Mouse (Mus musculus): ENCODE measurements around the gene Poc1b. TPM values are rescaled to one million over a fixed set of nuclear protein-coding genes. Genes with fewer than 3 reads are reported as not detected.

Poc1b gene
- polyA plus RNA-seq, 1 experiment from 2014 or later = 33.5 TPM

DNA sequence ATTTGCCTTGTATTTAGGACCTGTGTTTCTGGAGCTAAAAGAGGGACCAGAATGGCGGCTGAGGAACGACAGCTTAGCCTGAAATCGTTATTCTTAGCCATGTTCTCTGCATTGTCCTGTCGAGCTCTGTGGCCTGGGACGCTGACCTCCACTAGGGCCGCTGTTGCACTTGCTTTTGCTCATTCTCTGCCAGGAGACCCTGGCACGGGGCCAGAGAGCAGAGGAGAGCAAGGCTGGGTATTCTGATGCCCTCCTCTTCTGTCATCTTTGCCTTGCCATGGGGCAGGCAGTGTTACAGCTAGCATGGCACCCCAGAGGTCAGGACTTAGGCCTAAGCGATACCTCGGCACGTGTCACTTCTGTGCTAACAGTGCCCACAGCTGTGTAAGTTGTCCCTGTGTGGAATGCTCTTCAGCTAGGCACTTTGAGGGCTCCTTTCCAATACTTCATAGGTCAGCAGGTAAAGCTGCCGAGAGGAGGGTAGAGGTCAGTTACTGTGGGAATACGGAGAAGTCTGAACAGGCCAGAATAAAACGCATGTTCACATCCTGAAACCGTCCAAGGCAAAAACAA is 23.3 kb upstream of the Poc1b start:
- no peak for TF ChIP-seq CTCF (IDR thresholded peaks at IDR 0.05; ENCODE audit: low read depth)
- Histone ChIP-seq H3K9me3 (ENCODE audit: low read depth, low read length) (no peaks in the 10 kb centered on the region), H3K27me3 (ENCODE audit: insufficient read depth, low read length) (no peaks in the 10 kb centered on the region), H3K36me3 (ENCODE audit: insufficient read depth) (no peaks in the 10 kb centered on the region), H3K4me2 (no peak overlapping the region), H3K27ac (ENCODE audit: low read depth) (no peak overlapping the region), H3K4me3 (ENCODE audit: low read depth, low read length) (no peak overlapping the region), H3K9ac (no peak overlapping the region), H3K4me1 (ENCODE audit: insufficient read depth) (no peaks in the 10 kb centered on the region)
- 78% methylated on average over 14 of the region's 14 CpGs for WGBS
- DNase-seq (no peak), ATAC-seq (ENCODE audit: insufficient read depth) (no peak)

DNA sequence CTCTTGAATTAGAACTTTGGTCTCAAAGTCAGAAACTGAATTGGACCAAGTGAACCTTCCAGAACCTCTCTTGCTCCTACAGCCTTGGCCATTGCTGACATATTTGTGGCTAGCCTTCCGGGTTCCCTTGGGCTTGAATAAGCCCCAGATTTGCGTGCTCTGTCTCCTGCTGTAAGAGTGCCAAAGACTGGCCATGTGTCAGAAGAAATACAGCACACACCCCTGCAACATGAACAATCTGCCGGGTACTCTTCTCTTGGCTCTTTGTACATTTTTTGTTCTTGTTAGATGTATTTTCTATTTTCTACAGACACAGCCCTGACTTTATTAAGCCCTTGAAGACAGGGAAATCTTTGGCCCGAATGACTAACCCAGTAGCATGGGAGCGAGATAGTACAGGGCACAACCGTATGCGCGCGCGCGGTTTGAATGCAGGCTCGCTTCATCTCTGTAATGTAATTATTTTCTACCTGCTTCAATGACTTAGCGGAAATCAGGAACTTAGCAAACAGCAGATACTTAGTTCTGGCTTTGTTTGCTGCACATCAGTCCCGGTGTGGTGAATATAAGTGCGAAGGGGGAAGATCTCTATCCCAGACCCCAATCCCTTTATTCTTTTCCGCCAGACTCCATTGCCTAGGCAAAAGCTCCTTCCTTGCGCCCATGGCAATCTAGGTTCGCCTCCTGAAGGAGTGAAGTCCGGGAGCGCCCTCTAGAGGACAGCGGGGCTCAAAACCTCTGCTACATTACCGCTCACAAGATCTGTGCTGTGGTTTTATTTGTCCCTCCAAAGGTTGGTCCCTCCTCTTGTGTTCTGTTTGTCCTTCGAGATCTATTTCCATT is 22.2 kb upstream of the Poc1b start:
- Histone ChIP-seq H3K9ac (no peak overlapping the region), H3K4me3 (ENCODE audit: low read depth, low read length) (no peak overlapping the region), H3K27me3 (ENCODE audit: insufficient read depth, low read length) (no peaks in the 10 kb centered on the region), H3K4me2 (peak overlapping the region; percentile 8; the same call in 1 of the 2 replicates), H3K9me3 (ENCODE audit: low read depth, low read length) (no peaks in the 10 kb centered on the region), H3K4me1 (ENCODE audit: insufficient read depth) (no peaks in the 10 kb centered on the region), H3K27ac (ENCODE audit: low read depth) (no peak overlapping the region), H3K36me3 (ENCODE audit: insufficient read depth) (no peaks in the 10 kb centered on the region)
- 44% methylated on average over 23 of the region's 23 CpGs for WGBS
- DNase-seq (peak; percentile 98), ATAC-seq (ENCODE audit: insufficient read depth) (peak; percentile 79; the same call in 1 of the 2 replicates)
- TF ChIP-seq CTCF (IDR thresholded peaks at IDR 0.05; ENCODE audit: low read depth) = peak; percentile 94

DNA sequence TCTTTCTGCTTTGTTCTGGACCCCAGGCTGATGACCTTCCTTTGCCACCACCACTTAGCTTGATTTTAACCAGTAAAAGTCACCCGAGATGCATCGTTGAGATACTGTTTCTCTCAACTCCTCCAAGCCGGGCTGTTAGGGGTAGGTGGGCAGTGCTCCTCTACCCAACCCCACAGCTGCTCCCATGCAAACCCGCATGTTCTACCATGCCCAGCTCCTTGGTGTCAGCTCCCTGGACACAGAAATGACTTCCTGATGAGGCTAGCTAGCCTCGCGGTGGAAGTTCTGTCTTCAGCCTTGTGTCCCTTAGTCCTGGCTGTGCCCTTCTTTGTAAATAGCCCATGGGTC is 21.6 kb upstream of the Poc1b start:
- WGBS = 56% methylated on average over 6 of the region's 6 CpGs
- ATAC-seq (ENCODE audit: insufficient read depth) (0 out of 2 replicates have a peak, but pooled peaks have one; percentile 44), DNase-seq (no peak)
- Histone ChIP-seq H3K4me1 (ENCODE audit: insufficient read depth) (no peaks in the 10 kb centered on the region), H3K4me2 (no peak overlapping the region), H3K4me3 (ENCODE audit: low read depth, low read length) (no peak overlapping the region), H3K9me3 (ENCODE audit: low read depth, low read length) (no peaks in the 10 kb centered on the region), H3K27me3 (ENCODE audit: insufficient read depth, low read length) (no peaks in the 10 kb centered on the region), H3K9ac (no peak overlapping the region), H3K27ac (ENCODE audit: low read depth) (no peak overlapping the region), H3K36me3 (ENCODE audit: insufficient read depth) (no peaks in the 10 kb centered on the region)
- TF ChIP-seq CTCF (IDR thresholded peaks at IDR 0.05; ENCODE audit: low read depth) = no peak

GRCm38 (mm10) chr10:99086029-99086428 is 20.8 kb upstream of the Poc1b start:
- no peaks in the 10 kb centered on the region for H3K9me3 ChIP-seq (ENCODE audit: low read depth, low read length)
- H3K9ac ChIP-seq = no peak overlapping the region
- no peak for TF ChIP-seq CTCF (IDR thresholded peaks at IDR 0.05; ENCODE audit: low read depth)
- H3K4me2 ChIP-seq = no peak overlapping the region
- DNase-seq (no peak), ATAC-seq (ENCODE audit: insufficient read depth) (no peak)
- H3K27ac ChIP-seq (ENCODE audit: low read depth) = no peak overlapping the region
- WGBS = 57% methylated on average over 6 of the region's 6 CpGs
- H3K36me3 ChIP-seq (ENCODE audit: insufficient read depth) = no peaks in the 10 kb centered on the region
- H3K4me1 ChIP-seq (ENCODE audit: insufficient read depth) = no peaks in the 10 kb centered on the region
- no peaks in the 10 kb centered on the region for H3K27me3 ChIP-seq (ENCODE audit: insufficient read depth, low read length)
- H3K4me3 ChIP-seq (ENCODE audit: low read depth, low read length) = no peak overlapping the region

GRCm38 (mm10) chr10:99089906-99090305 is 16.9 kb upstream of the Poc1b start:
- Histone ChIP-seq H3K4me1 (ENCODE audit: insufficient read depth) (no peaks in the 10 kb centered on the region), H3K4me3 (ENCODE audit: low read depth, low read length) (no peak overlapping the region), H3K9ac (no peak overlapping the region), H3K27me3 (ENCODE audit: insufficient read depth, low read length) (no peaks in the 10 kb centered on the region), H3K27ac (ENCODE audit: low read depth) (no peak overlapping the region), H3K4me2 (no peak overlapping the region), H3K9me3 (ENCODE audit: low read depth, low read length) (no peaks in the 10 kb centered on the region), H3K36me3 (ENCODE audit: insufficient read depth) (no peaks in the 10 kb centered on the region)
- no peak for TF ChIP-seq CTCF (IDR thresholded peaks at IDR 0.05; ENCODE audit: low read depth)
- DNase-seq = no peak
- 71% methylated on average over 6 of the region's 6 CpGs for WGBS
- ATAC-seq (ENCODE audit: insufficient read depth) = no peak

GRCm38 (mm10) chr10:99093364-99093763 is 13.5 kb upstream of the Poc1b start:
- H3K36me3 ChIP-seq (ENCODE audit: insufficient read depth) = no peaks in the 10 kb centered on the region
- no peaks in the 10 kb centered on the region for H3K4me1 ChIP-seq (ENCODE audit: insufficient read depth)
- WGBS = 68% methylated on average over 2 of the region's 2 CpGs
- no peak overlapping the region for H3K27ac ChIP-seq (ENCODE audit: low read depth)
- no peak overlapping the region for H3K9ac ChIP-seq
- ATAC-seq (ENCODE audit: insufficient read depth) (no peak), DNase-seq (no peak)
- H3K27me3 ChIP-seq (ENCODE audit: insufficient read depth, low read length) = no peaks in the 10 kb centered on the region
- H3K4me2 ChIP-seq = no peak overlapping the region
- no peak overlapping the region for H3K4me3 ChIP-seq (ENCODE audit: low read depth, low read length)
- H3K9me3 ChIP-seq (ENCODE audit: low read depth, low read length) = no peaks in the 10 kb centered on the region
- TF ChIP-seq CTCF (IDR thresholded peaks at IDR 0.05; ENCODE audit: low read depth) = no peak

- no peak overlapping the region for H3K4me3 ChIP-seq (ENCODE audit: low read depth, low read length)
- no peaks in the 10 kb centered on the region for H3K4me1 ChIP-seq (ENCODE audit: insufficient read depth)
- H3K9me3 ChIP-seq (ENCODE audit: low read depth, low read length) = no peaks in the 10 kb centered on the region
- WGBS = 78% methylated on average over 2 of the region's 2 CpGs
- no peak overlapping the region for H3K9ac ChIP-seq
- no peaks in the 10 kb centered on the region for H3K27me3 ChIP-seq (ENCODE audit: insufficient read depth, low read length)
- no peak for TF ChIP-seq CTCF (IDR thresholded peaks at IDR 0.05; ENCODE audit: low read depth)
- H3K27ac ChIP-seq (ENCODE audit: low read depth) = no peak overlapping the region
- ATAC-seq (ENCODE audit: insufficient read depth) (no peak), DNase-seq (peak; percentile 48)
- H3K36me3 ChIP-seq (ENCODE audit: insufficient read depth) = no peaks in the 10 kb centered on the region
- no peak overlapping the region for H3K4me2 ChIP-seq
Measured at GRCm38 (mm10) chr10:99095114-99095513, 11.7 kb upstream of the Poc1b start.
